Mouse (Mus musculus) liver, adult 2 months (tissue): ENCODE results near the gene Rbm20. TPM values are rescaled to one million over a fixed set of nuclear protein-coding genes. Genes with fewer than 3 reads are reported as not detected.

Experiments
- DNase-seq: peaks from one replicate; pipeline ENCODE4 v3.0.0-alpha.2; 2011; ENCODE audit warnings: low read depth, low spot score; ENCODE audit errors: extremely low read depth
- H3K27ac ChIP-seq: fragments of 200-500 bp; replicated peaks from 2 replicates; pipeline ENCODE4 v1.5.1; 2012; ENCODE audit warnings: low read depth, mild to moderate bottlenecking, control low read depth, inconsistent platforms, low read length; ENCODE audit not compliant: insufficient read depth
- H3K27me3 ChIP-seq: fragments of 200-500 bp; 2 replicates; pipeline ENCODE4 v1.6.1; 2012; ENCODE audit warnings: mild to moderate bottlenecking, moderate library complexity, low read length, inconsistent platforms; ENCODE audit not compliant: control insufficient read depth, insufficient read depth
- H3K36me3 ChIP-seq: fragments of 200-500 bp; 2 replicates; pipeline ENCODE4 v1.6.1; 2012; ENCODE audit warnings: low read length, inconsistent platforms; ENCODE audit not compliant: control insufficient read depth, insufficient read depth
- H3K4me1 ChIP-seq: fragments of 200-500 bp; 2 replicates; pipeline ENCODE4 v1.6.1; 2011; ENCODE audit warnings: low read length; ENCODE audit not compliant: control insufficient read depth, insufficient read depth
- H3K4me3 ChIP-seq: fragments of 200-500 bp; 2 replicates; pipeline ENCODE4 v1.5.1; 2011; ENCODE audit warnings: low read depth, mild to moderate bottlenecking, control low read depth, low read length, moderate library complexity; ENCODE audit not compliant: insufficient read depth
- H3K79me2 ChIP-seq: fragments of 200-500 bp; 2 replicates; pipeline ENCODE4 v1.6.1; 2012; ENCODE audit warnings: inconsistent platforms, mild to moderate bottlenecking, low read length, moderate library complexity; ENCODE audit not compliant: control insufficient read depth, insufficient read depth
- H3K9ac ChIP-seq: fragments of 200-500 bp; 2 replicates; pipeline ENCODE4 v1.6.1; 2012; ENCODE audit warnings: low read depth, mild to moderate bottlenecking, control low read depth, inconsistent platforms, low read length
- CTCF ChIP-seq: fragments of 200-500 bp; IDR thresholded peaks from 2 replicates; pipeline ENCODE4 v1.5.1; 2011; ENCODE audit warnings: low read depth, low read length, control low read depth
- POLR2A ChIP-seq: fragments of 200-500 bp; IDR thresholded peaks from 2 replicates; pipeline ENCODE4 v1.6.1; 2011; ENCODE audit warnings: low read length, control low read depth; ENCODE audit not compliant: insufficient read depth; ENCODE audit errors: extremely low read depth
- WGBS: fragments of 180-500 bp; shearing (Covaris S2); methylation state at CpG from one replicate; pipeline ENCODE4 v1.1.7; 2018; 5-methylcytosine and 5-hydroxymethylcytosine counted together
- polyA plus RNA-seq: library from polyadenylated mRNA; depleted of rRNA; stranded (reverse); fragments of >200 nt; gene quantifications from 2 replicates; pipeline ENCODE4 v1.2.3, GENCODE M21; 2012
- total RNA-seq: library from RNA; depleted of rRNA; stranded (reverse); fragments of >200 nt; gene quantifications from 2 replicates; pipeline ENCODE4 v1.2.3, GENCODE M21; 2014

Rbm20 gene
- total and polyA plus RNA-seq, 2 experiments, result 0.31 to 1.8 TPM

DNA sequence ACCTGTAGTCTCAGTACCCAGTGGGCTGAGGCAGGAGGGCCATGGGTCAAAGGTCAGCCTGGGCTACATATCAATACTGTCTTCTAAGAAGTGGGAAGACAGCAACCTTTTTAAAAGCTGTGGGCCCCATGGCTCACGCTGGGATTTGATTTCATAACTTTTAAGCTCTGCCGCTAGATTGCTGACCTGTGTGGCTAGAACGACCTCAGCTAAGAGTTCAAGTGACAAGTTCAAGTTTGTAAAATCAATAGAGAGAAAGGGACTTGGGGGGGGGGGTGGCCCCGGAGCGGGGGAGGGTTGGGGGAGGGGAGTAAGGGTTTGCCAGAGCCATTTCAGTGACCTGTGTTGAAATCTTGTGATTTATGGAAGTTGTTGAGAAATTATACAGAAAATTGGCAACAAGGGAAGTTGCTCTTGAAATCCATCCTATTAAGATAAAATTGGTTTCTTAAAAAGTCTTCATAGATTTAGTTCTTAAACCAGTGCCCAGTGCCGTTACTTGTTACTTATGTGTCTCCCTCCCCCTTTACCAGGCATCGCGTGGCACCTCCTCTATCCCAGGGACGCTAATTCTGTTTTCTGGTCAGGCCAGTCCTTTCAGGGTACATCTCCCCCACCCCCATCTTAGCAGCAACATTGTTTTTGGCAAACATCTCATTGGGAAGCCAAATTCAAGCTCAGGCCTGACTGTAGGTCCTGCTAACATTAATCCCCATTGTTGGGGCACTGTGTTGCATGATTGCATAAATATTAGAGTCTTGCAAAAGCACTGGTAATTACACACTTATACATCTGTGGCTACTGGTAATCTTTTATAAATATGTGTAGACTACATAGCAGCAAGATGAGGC, 103.9 kb downstream of the Rbm20 start:
- WGBS, result 11% methylated on average over 9 of the region's 9 CpGs
- Histone ChIP-seq H3K27ac (peak overlapping the region; percentile 80), H3K27me3 (no peaks in the 10 kb centered on the region), H3K36me3 (no peaks in the 10 kb centered on the region), H3K9ac (peak overlapping the region; percentile 12; the same call in 1 of the 2 replicates), H3K4me1 (peaks cover 11% of the 10 kb centered on the region), H3K79me2 (no peaks in the 10 kb centered on the region), H3K4me3 (no peak overlapping the region)
- no peak for TF ChIP-seq CTCF
- no peak for TF ChIP-seq POLR2A
- DNase-seq, result peak; percentile 85

DNA sequence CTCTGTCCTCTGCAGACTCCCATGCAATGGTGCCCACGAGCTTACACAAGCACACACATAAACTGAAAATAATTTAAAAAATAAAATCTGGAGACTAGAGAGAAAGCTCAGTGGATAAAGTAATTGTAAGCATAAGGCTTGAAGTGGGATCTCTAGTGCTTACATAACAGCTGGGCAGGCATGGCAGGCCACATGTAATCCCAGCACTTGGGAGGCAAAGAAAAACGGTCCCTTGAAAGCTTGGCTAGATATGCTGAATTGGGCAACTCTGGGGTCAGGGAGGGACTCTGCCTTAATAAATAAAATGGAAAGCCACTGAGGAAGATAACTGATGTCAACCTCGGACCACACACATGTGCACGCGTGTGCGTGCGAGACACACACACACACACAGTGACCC, 104.7 kb downstream of the Rbm20 start:
- DNase-seq, result peak; percentile 87
- peaks cover 11% of the 10 kb centered on the region for H3K4me1 ChIP-seq
- TF ChIP-seq CTCF (no peak), POLR2A (no peak)
- no peaks in the 10 kb centered on the region for H3K79me2 ChIP-seq
- no peak overlapping the region for H3K4me3 ChIP-seq
- H3K36me3 ChIP-seq, result no peaks in the 10 kb centered on the region
- no peak overlapping the region for H3K9ac ChIP-seq
- H3K27ac ChIP-seq, result peak overlapping the region; percentile 66
- WGBS, result 33% methylated on average over 7 of the region's 7 CpGs
- no peaks in the 10 kb centered on the region for H3K27me3 ChIP-seq

DNA sequence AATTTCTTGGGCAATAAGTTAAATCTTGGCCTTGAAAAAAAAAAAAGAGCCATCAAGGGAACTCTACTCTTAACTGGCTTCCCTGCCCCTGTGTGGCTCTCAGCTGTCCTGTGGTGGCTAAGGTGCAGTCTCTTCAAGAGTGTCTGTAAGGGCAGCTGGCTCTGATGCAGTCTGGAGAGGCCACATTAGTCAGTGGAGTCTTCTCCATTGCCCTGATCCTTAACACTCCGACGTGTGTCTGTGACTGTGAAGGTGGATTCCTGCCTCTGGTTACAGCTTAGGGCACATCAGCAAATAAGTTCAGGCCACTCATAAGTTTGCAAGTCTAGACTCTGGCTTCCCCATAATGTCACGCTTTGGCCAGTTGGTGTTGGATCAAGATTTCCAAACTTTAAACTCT, 108.2 kb downstream of the Rbm20 start:
- H3K4me1 ChIP-seq, result peaks cover 10% of the 10 kb centered on the region
- H3K27ac ChIP-seq, result no peak overlapping the region
- no peak for DNase-seq
- no peak overlapping the region for H3K9ac ChIP-seq
- no peaks in the 10 kb centered on the region for H3K36me3 ChIP-seq
- no peaks in the 10 kb centered on the region for H3K79me2 ChIP-seq
- WGBS, result 94% methylated on average over 3 of the region's 3 CpGs
- no peak overlapping the region for H3K4me3 ChIP-seq
- no peaks in the 10 kb centered on the region for H3K27me3 ChIP-seq
- no peak for TF ChIP-seq CTCF
- TF ChIP-seq POLR2A, result no peak

DNA sequence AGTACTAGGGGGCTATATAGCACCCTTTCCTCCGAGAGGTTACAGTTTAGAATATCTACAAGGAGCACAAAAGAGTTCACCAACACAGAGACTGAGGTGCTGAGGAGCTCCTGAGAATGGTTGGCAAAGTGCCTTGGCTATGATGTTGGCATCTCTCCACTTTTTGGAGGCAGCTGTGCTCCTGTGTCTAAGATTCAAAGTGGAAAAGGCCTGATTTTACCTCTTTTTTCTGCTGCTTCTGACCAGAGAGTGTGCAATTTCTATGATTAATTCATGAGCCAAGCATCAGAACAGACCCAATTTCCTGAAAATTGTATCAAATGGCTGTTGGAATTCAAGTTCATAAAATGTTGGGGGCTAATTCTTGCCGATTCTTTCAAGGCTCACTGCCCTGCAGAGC, 109.1 kb downstream of the Rbm20 start:
- Histone ChIP-seq H3K9ac (no peak overlapping the region), H3K36me3 (no peaks in the 10 kb centered on the region), H3K4me3 (no peak overlapping the region), H3K4me1 (peaks cover 5% of the 10 kb centered on the region), H3K79me2 (no peaks in the 10 kb centered on the region), H3K27ac (no peak overlapping the region), H3K27me3 (no peaks in the 10 kb centered on the region)
- TF ChIP-seq POLR2A, result no peak
- TF ChIP-seq CTCF, result no peak
- peak; percentile 40 for DNase-seq
- WGBS, result 85% methylated on average over 2 of the region's 2 CpGs

DNA sequence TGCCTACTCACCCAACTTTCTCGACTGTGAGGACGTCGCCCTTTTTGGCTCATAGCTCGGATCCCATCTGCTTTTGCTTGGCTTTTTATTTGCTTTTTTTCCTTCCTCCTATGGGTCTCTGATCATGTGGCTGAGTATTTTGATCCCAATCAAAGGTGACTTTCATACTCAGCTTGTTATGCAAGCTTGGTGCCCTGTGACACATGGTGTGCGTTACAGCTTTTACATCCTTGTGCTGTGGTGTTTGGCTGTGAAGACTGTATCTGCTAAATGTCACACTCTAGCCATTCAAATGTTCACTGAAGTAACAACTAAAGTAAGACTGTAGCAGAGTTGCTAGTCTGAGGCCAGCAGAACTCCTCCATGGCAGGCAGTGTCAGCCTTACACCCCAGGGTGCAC, 109.7 kb downstream of the Rbm20 start:
- Histone ChIP-seq H3K4me3 (no peak overlapping the region), H3K27ac (no peak overlapping the region), H3K79me2 (no peaks in the 10 kb centered on the region), H3K9ac (no peak overlapping the region), H3K27me3 (no peaks in the 10 kb centered on the region), H3K36me3 (no peaks in the 10 kb centered on the region), H3K4me1 (peaks cover 2% of the 10 kb centered on the region; the same call in 1 of the 2 replicates)
- DNase-seq, result peak; percentile 75
- TF ChIP-seq CTCF (no peak), POLR2A (no peak)
- WGBS, result 23% methylated on average over 5 of the region's 5 CpGs
